Mouse (Mus musculus): ENCODE results near the gene Gm21861. TPM values are rescaled to one million over a fixed set of nuclear protein-coding genes. Genes with fewer than 3 reads are reported as not detected.
"Not testable (repeated sequence)": the region's sequence is repeated elsewhere in the genome, so short reads cannot be mapped to it uniquely, and the experiment has no call there.

Gm21861 gene
- not detected in 2 replicates for polyA plus RNA-seq (2012; ENCODE audit: insufficient read depth, low replicate concordance)

- not testable (repeated sequence) for H3K36me3 ChIP-seq (replicated peaks; ENCODE audit: low read length); H3K4me1 ChIP-seq; H3K4me3 ChIP-seq (replicated peaks); H3K27me3 ChIP-seq (replicated peaks); H3K9me3 ChIP-seq
Measured at GRCm38 (mm10) chrY:58814497-58814896, at the start of gene Gm21861. Gene Gm21861, minus strand, starts transcription at chrY:58814597.

Measured in megakaryocyte, embryonic 14.5 days (primary cell).